Mouse (Mus musculus) kidney, postnatal 0 days (tissue): ENCODE results near the gene Trim12c. TPM values are rescaled to one million over a fixed set of nuclear protein-coding genes. Genes with fewer than 3 reads are reported as not detected.

ENCODE experiments used
- ATAC-seq: fragments of 200-750 bp; cut with Nextera tagmentation; replicated peaks from 2 replicates; pipeline ENCODE4 v1.8.0; 2017; ENCODE audit warnings: low read depth, moderate number of reproducible peaks, moderate TSS enrichment, moderate library complexity; ENCODE audit not compliant: low FRiP score
- DNase-seq: peaks from one replicate; pipeline ENCODE4 v3.0.0-alpha.2; 2016; ENCODE audit warnings: low spot score
- H3K27ac ChIP-seq: fragments of 300-500 bp; sonication (generic); 2 replicates; pipeline ENCODE4 v1.5.1; 2014; ENCODE audit warnings: mild to moderate bottlenecking
- H3K27me3 ChIP-seq: fragments of 300-500 bp; sonication (generic); 2 replicates; pipeline ENCODE4 v1.6.1; 2014; ENCODE audit warnings: low read length, mixed read lengths; ENCODE audit not compliant: insufficient read depth
- H3K36me3 ChIP-seq: fragments of 300-500 bp; sonication (generic); 2 replicates; pipeline ENCODE4 v1.6.1; 2014; ENCODE audit warnings: low read length, mixed read lengths; ENCODE audit not compliant: insufficient read depth
- H3K4me1 ChIP-seq: fragments of 300-500 bp; sonication (generic); replicated peaks from 2 replicates; pipeline ENCODE4 v1.6.1; 2014; ENCODE audit warnings: antibody characterized with exemption, low read length, mixed read lengths; ENCODE audit not compliant: insufficient read depth
- H3K4me2 ChIP-seq: fragments of 300-500 bp; sonication (generic); 2 replicates; pipeline ENCODE4 v1.6.1; 2014; ENCODE audit warnings: mild to moderate bottlenecking, low read length, moderate library complexity, mixed read lengths
- H3K4me3 ChIP-seq: fragments of 300-500 bp; sonication (generic); replicated peaks from 2 replicates; pipeline ENCODE4 v1.5.1; 2014; ENCODE audit warnings: low read depth, low read length
- H3K9ac ChIP-seq: fragments of 300-500 bp; sonication (generic); 2 replicates; pipeline ENCODE4 v1.6.1; 2014; ENCODE audit warnings: low read depth, low read length
- H3K9me3 ChIP-seq: fragments of 300-500 bp; sonication (generic); replicated peaks from 2 replicates; pipeline ENCODE4 v1.6.1; 2016; ENCODE audit warnings: low read length, inconsistent platforms, mixed read lengths
- CTCF ChIP-seq: IDR thresholded peaks from 2 replicates; pipeline ENCODE4 v1.5.1; 2016; ENCODE audit warnings: antibody characterized with exemption, low read depth, mild to moderate bottlenecking, moderate library complexity
- WGBS: fragments of 180-500 bp; shearing (Covaris S2); extraction: QIAGEN DNeasy Blood & Tissue Kit; methylation state at CpG from one replicate; pipeline ENCODE4 v1.1.7; 2014; 5-methylcytosine and 5-hydroxymethylcytosine counted together
- polyA plus RNA-seq: library from polyadenylated mRNA; unstranded; fragments of >200 nt; fragmentation: Nextera tagmentation; extraction: Ambion mirVana; gene quantifications from 2 replicates; pipeline ENCODE4 v1.2.1, GENCODE M21; 2015

The Trim12c gene
- polyA plus RNA-seq, 1 experiment from 2014 or later, result 2.2 TPM

DNA sequence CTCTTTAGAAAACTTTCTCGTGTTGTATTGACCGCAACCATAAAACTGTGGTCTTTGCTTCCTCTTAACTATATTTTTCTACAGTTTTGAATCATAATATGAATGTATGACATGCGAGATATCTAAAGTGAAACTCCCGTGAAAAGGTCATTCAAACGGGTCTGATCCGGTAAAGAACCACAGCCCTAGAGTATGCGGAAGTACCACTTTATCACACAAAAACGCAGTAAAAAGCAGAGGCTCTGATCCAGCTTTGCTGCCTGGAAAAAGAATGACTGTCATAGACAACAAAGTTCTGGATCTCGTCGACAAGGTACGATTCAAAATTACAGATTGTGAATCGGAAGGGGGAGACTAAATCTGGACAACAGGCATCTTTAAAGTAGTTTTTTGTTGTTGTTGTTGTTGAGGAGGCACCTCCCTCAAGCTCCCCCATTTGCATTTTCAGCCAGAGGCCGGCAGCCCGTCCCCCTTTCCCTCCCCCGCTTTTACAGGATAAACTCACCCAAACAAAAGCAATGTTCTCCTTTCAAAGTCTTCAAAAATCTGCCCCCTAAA lies 38.3 kb downstream of the Trim12c start:
- H3K27ac ChIP-seq, result peak overlapping the region; percentile 55
- H3K4me3 ChIP-seq, result peak overlapping the region; percentile 44
- peak overlapping the region; percentile 44; the same call in 1 of the 2 replicates for H3K9ac ChIP-seq

DNA sequence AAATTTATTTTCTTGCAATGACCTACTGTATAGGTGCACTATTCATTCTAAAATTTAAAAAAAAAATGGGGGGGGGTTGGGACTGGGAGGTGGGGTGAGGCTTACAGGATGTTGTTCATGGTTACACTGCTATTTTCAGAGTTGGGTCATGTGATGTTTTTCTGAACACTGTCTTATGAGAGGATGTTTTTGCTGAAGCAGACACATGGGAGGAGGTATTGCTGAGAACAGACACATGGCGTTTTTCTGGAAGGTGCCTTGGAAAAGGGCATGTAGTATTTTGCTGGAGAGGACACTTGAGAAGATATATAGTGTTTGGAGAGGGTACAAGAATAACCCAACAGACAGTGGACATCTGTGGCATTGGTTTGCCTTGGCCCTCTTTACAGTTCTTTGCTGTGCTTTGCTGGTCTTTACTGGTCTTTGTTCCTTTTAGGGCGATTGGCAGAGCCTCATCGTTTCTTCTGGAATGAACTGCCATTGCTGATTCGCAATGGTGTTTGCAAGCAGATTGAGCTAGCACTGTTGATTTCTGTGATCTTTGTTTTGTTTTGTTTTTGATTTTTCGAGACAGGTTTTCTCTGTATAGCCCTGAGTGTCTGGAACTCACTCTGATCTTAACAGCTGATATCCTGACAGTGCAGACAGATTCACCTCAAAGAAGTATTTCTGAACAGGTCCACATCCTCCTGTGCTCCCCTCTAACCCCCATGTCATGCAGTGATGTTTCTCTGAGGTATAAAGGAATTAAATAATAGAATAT lies 61.3 kb downstream of the Trim12c start:
- no peak for ATAC-seq
- no peaks in the 10 kb centered on the region for H3K4me1 ChIP-seq
- DNase-seq, result no peak
- 76% methylated on average over 5 of the region's 5 CpGs for WGBS
- H3K9me3 ChIP-seq, result no peaks in the 10 kb centered on the region
- H3K4me2 ChIP-seq, result no peak overlapping the region
- H3K36me3 ChIP-seq, result no peaks in the 10 kb centered on the region
- H3K27me3 ChIP-seq, result no peaks in the 10 kb centered on the region
- no peak for TF ChIP-seq CTCF
- H3K27ac ChIP-seq, result no peak overlapping the region
- no peak overlapping the region for H3K9ac ChIP-seq
- H3K4me3 ChIP-seq, result no peak overlapping the region

More for the DNA sequence above, 38.3 kb downstream of the Trim12c start:
- Histone ChIP-seq H3K36me3 (no peaks in the 10 kb centered on the region), H3K27me3 (no peaks in the 10 kb centered on the region), H3K4me2 (peak overlapping the region; percentile 52), H3K9me3 (no peaks in the 10 kb centered on the region), H3K4me1 (no peaks in the 10 kb centered on the region)
- TF ChIP-seq CTCF, result no peak
- WGBS, result 10% methylated on average over 15 of the region's 15 CpGs
- peak; percentile 43 for DNase-seq
- 0 out of 2 replicates have a peak, but pooled peaks have one; percentile 43 for ATAC-seq

DNA sequence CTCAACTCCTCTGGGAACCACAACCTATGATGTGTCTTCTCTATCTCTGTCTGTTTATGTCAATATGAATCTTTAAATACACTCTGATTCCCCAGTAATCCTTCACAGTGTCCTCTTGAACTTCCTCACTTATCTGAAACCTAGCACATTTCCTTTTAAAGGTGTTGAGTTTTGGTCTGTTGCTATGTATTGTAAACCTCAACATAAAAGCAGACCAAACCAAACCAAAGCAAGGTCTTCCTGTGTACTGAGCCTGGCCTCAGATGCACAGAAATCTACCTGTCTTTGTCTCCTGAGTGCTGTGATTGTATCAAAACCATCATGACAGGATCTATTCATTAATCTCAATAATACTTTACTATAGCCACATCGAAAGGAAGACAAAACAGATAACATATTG lies 62.5 kb downstream of the Trim12c start:
- TF ChIP-seq CTCF, result no peak
- no peaks in the 10 kb centered on the region for H3K27me3 ChIP-seq
- 96% methylated on average over 1 of the region's 1 CpGs for WGBS
- H3K27ac ChIP-seq, result no peak overlapping the region
- no peak for DNase-seq
- no peak for ATAC-seq
- no peaks in the 10 kb centered on the region for H3K36me3 ChIP-seq
- no peak overlapping the region for H3K9ac ChIP-seq
- no peak overlapping the region for H3K4me2 ChIP-seq
- H3K4me1 ChIP-seq, result no peaks in the 10 kb centered on the region
- no peak overlapping the region for H3K4me3 ChIP-seq
- H3K9me3 ChIP-seq, result no peaks in the 10 kb centered on the region

Other genes with a start within 250 kb of the Trim12c start
- not detected in 2 replicates for gene Olfr646, start 248.5 kb downstream of the Trim12c start, polyA plus RNA-seq
- gene Ubqln5, start 223.5 kb downstream of the Trim12c start, polyA plus RNA-seq, result not detected in 2 replicates
- gene Olfr643, start 216.0 kb downstream of the Trim12c start, polyA plus RNA-seq, result not detected in 2 replicates
- not detected in 2 replicates for gene Ubqln3, start 210.1 kb downstream of the Trim12c start, polyA plus RNA-seq
- not detected in 2 replicates for gene Ubqlnl, start 202.8 kb downstream of the Trim12c start, polyA plus RNA-seq
- not detected in 2 replicates for gene Olfm5, start 188.5 kb downstream of the Trim12c start, polyA plus RNA-seq
- 0.05 and 0.06 TPM in 2 replicates for gene Olfr648, start 170.0 kb downstream of the Trim12c start, polyA plus RNA-seq
- gene Olfr649, start 157.4 kb downstream of the Trim12c start, polyA plus RNA-seq, result not detected in 2 replicates
- gene Trim6, start 134.6 kb downstream of the Trim12c start, polyA plus RNA-seq, result 0.64 and 0.79 TPM in 2 replicates
- 3.1 and 4.1 TPM in 2 replicates for gene Trim34a, start 108.9 kb downstream of the Trim12c start, polyA plus RNA-seq
- 0.43 and 0.48 TPM in 2 replicates for gene Trim5, start 65.3 kb downstream of the Trim12c start, polyA plus RNA-seq
- gene Trim12a, start 37.9 kb downstream of the Trim12c start, polyA plus RNA-seq, result 8.6 and 8.8 TPM in 2 replicates
- 0.12 TPM in 1 of 2 replicates, not detected in the other for gene Trim34b, start 23.9 kb downstream of the Trim12c start, polyA plus RNA-seq
- 0.24 and 0.25 TPM in 2 replicates for gene Trim30b, start 16.5 kb upstream of the Trim12c start, polyA plus RNA-seq
- gene Trim30c, start 47.5 kb upstream of the Trim12c start, polyA plus RNA-seq, result 0.10 and 0.13 TPM in 2 replicates
- gene Trim30a, start 111.8 kb upstream of the Trim12c start, polyA plus RNA-seq, result 3.7 and 4.5 TPM in 2 replicates
- 0.78 and 1.2 TPM in 2 replicates for gene Trim30d, start 154.5 kb upstream of the Trim12c start, polyA plus RNA-seq
- not detected in 2 replicates for gene Olfr651, start 196.8 kb upstream of the Trim12c start, polyA plus RNA-seq
- not detected in 2 replicates for gene Olfr652, start 207.5 kb upstream of the Trim12c start, polyA plus RNA-seq
- not detected in 2 replicates for gene Olfr653, start 224.0 kb upstream of the Trim12c start, polyA plus RNA-seq
- not detected in 2 replicates for gene Olfr654, start 233.7 kb upstream of the Trim12c start, polyA plus RNA-seq
- gene Olfr655, start 248.4 kb upstream of the Trim12c start, polyA plus RNA-seq, result not detected in 2 replicates